Mouse (Mus musculus): ENCODE data around the gene Nfe2l1.

- TF ChIP-seq CTCF (IDR thresholded peaks at IDR 0.05; ENCODE audit: borderline replicate concordance, extremely low read depth, insufficient read depth, insufficient read length) (no peak), POLR2A (IDR thresholded peaks at IDR 0.05; ENCODE audit: borderline replicate concordance, extremely low read depth, insufficient read depth, insufficient read length, poor library complexity, severe bottlenecking) (no peak)
Observed at GRCm38 (mm10) chr11:96816494-96816893, 13.3 kb downstream of the Nfe2l1 start.
